Mouse (Mus musculus): ENCODE results near the gene Nek1.

Gene Nek1

GRCm38 (mm10) chr8:60992910-60993638 lies at the start of gene Nek1:
Gene Nek1, plus strand, starts transcription at chr8:60993195.
- in situ Hi-C loops (cut with MboI; ENCODE audit: low pct_unique_long_range_greater_than_20kb in 1 of 2, low sequenced_read_pairs in 2 of 2, unreplicated experiment in 1 of 2), result no loop called here

- in situ Hi-C loops (cut with MboI; ENCODE audit: low pct_unique_long_range_greater_than_20kb in 1 of 2, low sequenced_read_pairs in 2 of 2, unreplicated experiment in 1 of 2), result no loop called here
Measured at GRCm38 (mm10) chr8:60947503-60947902, 45.5 kb upstream of the Nek1 start.

GRCm38 (mm10) chr8:60949859-60950258 lies 43.1 kb upstream of the Nek1 start:
- in situ Hi-C loops (cut with MboI; ENCODE audit: low pct_unique_long_range_greater_than_20kb in 1 of 2, low sequenced_read_pairs in 2 of 2, unreplicated experiment in 1 of 2), result no loop called here

- in situ Hi-C loops (cut with MboI; ENCODE audit: low pct_unique_long_range_greater_than_20kb in 1 of 2, low sequenced_read_pairs in 2 of 2, unreplicated experiment in 1 of 2), result no loop called here
Measured at GRCm38 (mm10) chr8:60951271-60951670, 41.7 kb upstream of the Nek1 start.

- in situ Hi-C loops (cut with MboI; ENCODE audit: low pct_unique_long_range_greater_than_20kb in 1 of 2, low sequenced_read_pairs in 2 of 2, unreplicated experiment in 1 of 2), result no loop called here
Measured at GRCm38 (mm10) chr8:60951757-60952156, 41.2 kb upstream of the Nek1 start.

- in situ Hi-C loops (cut with MboI; ENCODE audit: low pct_unique_long_range_greater_than_20kb in 1 of 2, low sequenced_read_pairs in 2 of 2, unreplicated experiment in 1 of 2), result no loop called here
Measured at GRCm38 (mm10) chr8:60952803-60953202, 40.2 kb upstream of the Nek1 start.

GRCm38 (mm10) chr8:60954281-60955014 lies 38.5 kb upstream of the Nek1 start:
- in situ Hi-C loops (cut with MboI; ENCODE audit: low pct_unique_long_range_greater_than_20kb in 1 of 2, low sequenced_read_pairs in 2 of 2, unreplicated experiment in 1 of 2), result no loop called here

- in situ Hi-C loops (cut with MboI; ENCODE audit: low pct_unique_long_range_greater_than_20kb in 1 of 2, low sequenced_read_pairs in 2 of 2, unreplicated experiment in 1 of 2), result no loop called here
Measured at GRCm38 (mm10) chr8:60956847-60957246, 36.1 kb upstream of the Nek1 start.

- in situ Hi-C loops (cut with MboI; ENCODE audit: low pct_unique_long_range_greater_than_20kb in 1 of 2, low sequenced_read_pairs in 2 of 2, unreplicated experiment in 1 of 2), result no loop called here
Measured at GRCm38 (mm10) chr8:60962763-60963162, 30.2 kb upstream of the Nek1 start.

- in situ Hi-C loops (cut with MboI; ENCODE audit: low pct_unique_long_range_greater_than_20kb in 1 of 2, low sequenced_read_pairs in 2 of 2, unreplicated experiment in 1 of 2), result no loop called here
Measured at GRCm38 (mm10) chr8:60963931-60964330, 29.1 kb upstream of the Nek1 start.

- in situ Hi-C loops (cut with MboI; ENCODE audit: low pct_unique_long_range_greater_than_20kb in 1 of 2, low sequenced_read_pairs in 2 of 2, unreplicated experiment in 1 of 2), result no loop called here
Measured at GRCm38 (mm10) chr8:60964518-60964917, 28.5 kb upstream of the Nek1 start.

- in situ Hi-C loops (cut with MboI; ENCODE audit: low pct_unique_long_range_greater_than_20kb in 1 of 2, low sequenced_read_pairs in 2 of 2, unreplicated experiment in 1 of 2), result no loop called here
Measured at GRCm38 (mm10) chr8:60965306-60965705, 27.7 kb upstream of the Nek1 start.

- in situ Hi-C loops (cut with MboI; ENCODE audit: low pct_unique_long_range_greater_than_20kb in 1 of 2, low sequenced_read_pairs in 2 of 2, unreplicated experiment in 1 of 2), result no loop called here
Measured at GRCm38 (mm10) chr8:60965741-60966140, 27.3 kb upstream of the Nek1 start.

- in situ Hi-C loops (cut with MboI; ENCODE audit: low pct_unique_long_range_greater_than_20kb in 1 of 2, low sequenced_read_pairs in 2 of 2, unreplicated experiment in 1 of 2), result no loop called here
Measured at GRCm38 (mm10) chr8:60969091-60969490, 23.9 kb upstream of the Nek1 start.

GRCm38 (mm10) chr8:60971808-60972207 lies 21.2 kb upstream of the Nek1 start:
- in situ Hi-C loops (cut with MboI; ENCODE audit: low pct_unique_long_range_greater_than_20kb in 1 of 2, low sequenced_read_pairs in 2 of 2, unreplicated experiment in 1 of 2), result no loop called here

GRCm38 (mm10) chr8:60973448-60973847 lies 19.5 kb upstream of the Nek1 start:
- in situ Hi-C loops (cut with MboI; ENCODE audit: low pct_unique_long_range_greater_than_20kb in 1 of 2, low sequenced_read_pairs in 2 of 2, unreplicated experiment in 1 of 2), result no loop called here

GRCm38 (mm10) chr8:60974837-60975236 lies 18.2 kb upstream of the Nek1 start:
- in situ Hi-C loops (cut with MboI; ENCODE audit: low pct_unique_long_range_greater_than_20kb in 1 of 2, low sequenced_read_pairs in 2 of 2, unreplicated experiment in 1 of 2), result no loop called here

- in situ Hi-C loops (cut with MboI; ENCODE audit: low pct_unique_long_range_greater_than_20kb in 1 of 2, low sequenced_read_pairs in 2 of 2, unreplicated experiment in 1 of 2), result no loop called here
Measured at GRCm38 (mm10) chr8:60976818-60977217, 16.2 kb upstream of the Nek1 start.

GRCm38 (mm10) chr8:60978496-60978895 lies 14.5 kb upstream of the Nek1 start:
- in situ Hi-C loops (cut with MboI; ENCODE audit: low pct_unique_long_range_greater_than_20kb in 1 of 2, low sequenced_read_pairs in 2 of 2, unreplicated experiment in 1 of 2), result no loop called here

GRCm38 (mm10) chr8:60981388-60981787 lies 11.6 kb upstream of the Nek1 start:
- in situ Hi-C loops (cut with MboI; ENCODE audit: low pct_unique_long_range_greater_than_20kb in 1 of 2, low sequenced_read_pairs in 2 of 2, unreplicated experiment in 1 of 2), result no loop called here
